Mouse (Mus musculus) gastrocnemius, postnatal 4 days (tissue): Measurements from ENCODE around the gene Clrn2. TPM values are rescaled to one million over a fixed set of nuclear protein-coding genes. Genes with fewer than 3 reads are reported as not detected.
"Not testable (repeated sequence)": the region's sequence is repeated elsewhere in the genome, so short reads cannot be mapped to it uniquely, and the experiment has no call there.

ENCODE experiments used
- DNase-seq, 2 experiments: peaks; one replicate each; pipeline ENCODE4 v3.0.0; 2021 to 2022; ENCODE audit warnings: low spot score in 2 of 2, mixed read lengths in 2 of 2
- long read RNA-seq, 2 experiments: library from polyadenylated mRNA; stranded (forward); transcript quantifications; one replicate each; pipeline ENCODE4 v2.0.0; 2021
- total RNA-seq, 2 experiments: library from RNA; stranded (reverse); gene quantifications; 2 replicates each; pipeline ENCODE4 v1.2.3; 2021

Gene Clrn2
- not detected for total RNA-seq
- long read RNA-seq, experiment 1, result 0 reads
- long read RNA-seq, experiment 2, result 0 reads

- no peak for DNase-seq
Observed at GRCm38 (mm10) chr5:45453451-45453850, at the start of gene Clrn2. Clrn2 (plus strand) TSS chr5:45453751.

GRCm38 (mm10) chr5:45406129-45406528 lies 47.4 kb upstream of the Clrn2 start:
- no peak for DNase-seq

GRCm38 (mm10) chr5:45416478-45416877 lies 37.1 kb upstream of the Clrn2 start:
- DNase-seq, result no peak

GRCm38 (mm10) chr5:45417859-45418443 lies 35.6 kb upstream of the Clrn2 start:
- DNase-seq, result no peak

GRCm38 (mm10) chr5:45419841-45420638 lies 33.5 kb upstream of the Clrn2 start:
- no peak for DNase-seq

GRCm38 (mm10) chr5:45421881-45422844 lies 31.4 kb upstream of the Clrn2 start:
- DNase-seq, result no peak

GRCm38 (mm10) chr5:45424021-45424886 lies 29.3 kb upstream of the Clrn2 start:
- DNase-seq, result peak in 1 of 2 experiments; percentile 54

GRCm38 (mm10) chr5:45425771-45426170 lies 27.8 kb upstream of the Clrn2 start:
- DNase-seq, result not testable (repeated sequence)

GRCm38 (mm10) chr5:45426416-45427034 lies 27.0 kb upstream of the Clrn2 start:
- DNase-seq, result no peak

GRCm38 (mm10) chr5:45427891-45428290 lies 25.7 kb upstream of the Clrn2 start:
- no peak for DNase-seq

- no peak for DNase-seq
Observed at GRCm38 (mm10) chr5:45435967-45436950, 17.3 kb upstream of the Clrn2 start.

- no peak for DNase-seq
Observed at GRCm38 (mm10) chr5:45437826-45438225, 15.7 kb upstream of the Clrn2 start.

- DNase-seq, result no peak
Observed at GRCm38 (mm10) chr5:45438301-45438700, 15.2 kb upstream of the Clrn2 start.

GRCm38 (mm10) chr5:45441124-45441523 lies 12.4 kb upstream of the Clrn2 start:
- no peak for DNase-seq

- no peak for DNase-seq
Observed at GRCm38 (mm10) chr5:45441745-45442144, 11.8 kb upstream of the Clrn2 start.

GRCm38 (mm10) chr5:45444130-45444832 lies 9.3 kb upstream of the Clrn2 start:
- DNase-seq, result no peak

- DNase-seq, result no peak
Observed at GRCm38 (mm10) chr5:45448676-45449075, 4.9 kb upstream of the Clrn2 start.

- no peak for DNase-seq
Observed at GRCm38 (mm10) chr5:45449206-45449605, 4.3 kb upstream of the Clrn2 start.
